Comparison of ENCODE assay signal across 8 mouse cellular contexts in the genomic region with DNA sequence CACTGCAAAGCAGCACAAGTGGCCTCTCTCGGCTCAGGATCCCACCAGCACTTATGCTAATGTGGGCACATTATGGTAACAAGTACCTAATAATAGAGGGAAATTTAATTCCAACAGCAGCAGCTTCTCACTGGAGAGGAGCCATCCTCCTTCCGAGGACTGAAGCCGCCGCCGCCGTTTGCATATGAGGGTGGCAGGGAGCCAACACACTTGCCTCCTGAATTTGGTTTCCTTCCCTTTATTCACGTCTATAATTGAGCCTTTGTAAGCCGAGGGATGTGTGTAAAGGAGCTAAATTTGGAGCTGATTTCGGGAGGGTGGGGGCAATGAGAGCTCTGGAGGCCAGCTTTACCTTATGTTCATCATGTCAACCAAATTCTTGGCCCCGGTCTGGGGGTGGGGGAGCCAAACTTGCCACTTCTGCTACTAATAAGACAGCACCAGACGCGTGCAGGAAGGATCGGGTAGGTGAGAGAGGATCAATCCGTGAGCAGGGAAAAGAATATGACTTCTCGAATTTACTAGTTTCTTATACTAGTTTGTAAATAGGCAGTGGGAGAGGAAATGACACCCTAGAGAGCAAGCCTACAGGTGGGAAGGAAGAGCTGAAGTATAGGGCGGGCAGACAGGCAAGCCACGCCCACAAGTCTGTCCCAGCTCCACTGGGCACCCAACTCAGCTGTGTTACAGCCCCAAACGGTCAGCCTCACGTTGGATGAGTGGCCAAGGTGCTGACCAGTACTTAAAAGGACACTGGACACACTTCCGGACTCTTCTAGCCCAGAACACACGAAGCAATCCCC. TPM values are rescaled to one million over a fixed set of nuclear protein-coding genes. Genes with fewer than 3 reads are reported as not detected.
DNase-seq lines count a peak whose midpoint lies in the region; ATAC-seq and TF ChIP-seq lines count a peak whose summit lies in the region.

No protein-coding gene starts in this region.

- H3K9me3 ChIP-seq in hindbrain, embryonic 16.5 days (ENCODE audit: control insufficient read depth, low read length), result no peaks in the 10 kb centered on the region
- no peaks in the 10 kb centered on the region for H3K9me3 ChIP-seq in midbrain, embryonic 15.5 days

- peak; percentile 92 for ATAC-seq in hindbrain, embryonic 16.5 days
- ATAC-seq in midbrain, embryonic 15.5 days (replicated peaks), result peak; percentile 92

- no peaks in the 10 kb centered on the region for H3K36me3 ChIP-seq in hindbrain, embryonic 16.5 days (ENCODE audit: control insufficient read depth, insufficient read depth, low read length)
- no peaks in the 10 kb centered on the region for H3K36me3 ChIP-seq in midbrain, embryonic 15.5 days (replicated peaks)

- peak overlapping the region; percentile 52; the same call in 1 of the 2 replicates for H3K27ac ChIP-seq in gastrocnemius, adult 2 months
- peak overlapping the region; percentile 74 for H3K27ac ChIP-seq in hindbrain, embryonic 16.5 days (ENCODE audit: low read depth, low read length)
- peak overlapping the region; percentile 73 for H3K27ac ChIP-seq in midbrain, embryonic 15.5 days

- 14% methylated on average over 21 of the region's 21 CpGs for WGBS in hindbrain, embryonic 16.5 days
- 18% methylated on average over 21 of the region's 21 CpGs for WGBS in midbrain, embryonic 15.5 days

- intact Hi-C loops in gastrocnemius, adult 2 months (cut with DNase I), result loop anchor here (2.0 kb wide), 1 partner anchor 23 kb away; no protein-coding TSS in a partner anchor
- intact Hi-C loops in left cerebral cortex, postnatal 14 days (cut with DNase I), result no loop called here

- H3K27me3 ChIP-seq in hindbrain, embryonic 16.5 days (replicated peaks; ENCODE audit: control insufficient read depth, insufficient read depth, low read length), result no peaks in the 10 kb centered on the region; the same call in 1 of the 2 replicates
- H3K27me3 ChIP-seq in midbrain, embryonic 15.5 days (replicated peaks), result no peaks in the 10 kb centered on the region

- peak overlapping the region; percentile 28; the same call in 1 of the 2 replicates for H3K9ac ChIP-seq in hindbrain, embryonic 16.5 days (ENCODE audit: low read depth, low read length)
- H3K9ac ChIP-seq in midbrain, embryonic 15.5 days, result no peak overlapping the region

- peaks cover 21% of the 10 kb centered on the region for H3K4me1 ChIP-seq in hindbrain, embryonic 16.5 days (ENCODE audit: control insufficient read depth, insufficient read depth, low read depth, low read length)
- peaks cover 18% of the 10 kb centered on the region for H3K4me1 ChIP-seq in midbrain, embryonic 15.5 days

- peak; percentile 56 for DNase-seq in adrenal gland, postnatal 10 days
- DNase-seq in adrenal gland, postnatal 4 days (ENCODE audit: low spot score in 2 of 2), result no peak
- peak; percentile 31 for DNase-seq in cerebellum, adult 9-10 months
- DNase-seq in gastrocnemius, adult 2 months, result peak; percentile 72
- DNase-seq in left cerebral cortex, postnatal 14 days (ENCODE audit: low spot score in 2 of 2), result peak; percentile 89 to 92
- no peak for DNase-seq in ovary, postnatal 14 days (ENCODE audit: low spot score)

- peak overlapping the region; percentile 37 for H3K4me2 ChIP-seq in hindbrain, embryonic 16.5 days (ENCODE audit: low read length)
- H3K4me2 ChIP-seq in midbrain, embryonic 15.5 days, result peak overlapping the region; percentile 25

- H3K4me3 ChIP-seq in gastrocnemius, adult 2 months, result peak overlapping the region; percentile 61
- H3K4me3 ChIP-seq in hindbrain, embryonic 16.5 days (ENCODE audit: low read length), result 0 out of 2 replicates have a peak overlapping the region, but pooled peaks have one; percentile 3
- no peak overlapping the region for H3K4me3 ChIP-seq in midbrain, embryonic 15.5 days

- TF ChIP-seq CTCF in gastrocnemius, adult 2 months (IDR thresholded peaks at IDR 0.05), result no peak

RNA-seq across cellular contexts. Expression of a gene that starts 56.8 kb away (rescaled TPM):
- under 1 TPM in 1 of 2 experiments, not detected in 1; 0.27 TPM for total RNA-seq in adrenal gland, postnatal 10 days (2021)
- total RNA-seq in adrenal gland, postnatal 4 days (2021), result under 1 TPM in 1 of 2 experiments, not detected in 1; 0.56 TPM
- 1 to 10 TPM in 1 of 2 experiments, under 1 TPM in 1; 0.69 to 1.4 TPM for total RNA-seq in gastrocnemius, adult 2 months (2021)
- 0.25 and 0.40 TPM in 2 replicates for polyA plus RNA-seq in hindbrain, embryonic 16.5 days (2015; fragmentation: Nextera tagmentation; extraction: Ambion mirVana)
- total RNA-seq in left cerebral cortex, postnatal 14 days (2021), result under 1 TPM; 0.61 to 0.66 TPM
- polyA plus RNA-seq in midbrain, embryonic 15.5 days (2015; fragmentation: Nextera tagmentation; extraction: Ambion mirVana), result 0.19 and 0.32 TPM in 2 replicates

Comparison
In these comparisons a context has a peak if more than half of its experiments do, and no peak if none do; other contexts are left out.
1. DNase-seq: peak in adrenal gland, postnatal 10 days (single experiment), cerebellum, adult 9-10 months (single experiment), gastrocnemius, adult 2 months (single experiment) and left cerebral cortex, postnatal 14 days (2 of 2); none in adrenal gland, postnatal 4 days (0 of 2) and ovary, postnatal 14 days (single experiment).
2. Peak in every context shown above with its lines, with median percentiles within 50 percentile points of each other: H3K27ac ChIP-seq.